Mouse (Mus musculus) heart, embryonic 16.5 days (tissue): ENCODE measurements at regions not wholly inside any gene's neighbourhood (a gene's known extent, or its start where the extent isn't known, plus 50 kb on each side); places are given as distances from the start of the nearest gene placed in this dataset.

Experiments used
- ATAC-seq: fragments of 200-750 bp; cut with Nextera tagmentation; replicated peaks from 2 replicates; pipeline ENCODE4 v1.8.0; 2017; ENCODE audit warnings: moderate number of reproducible peaks; ENCODE audit not compliant: insufficient read depth, low FRiP score; ENCODE audit errors: extremely low read depth
- H3K27ac ChIP-seq: fragments of 300-500 bp; sonication (generic); 2 replicates; pipeline ENCODE4 v1.5.1; 2014; ENCODE audit warnings: mild to moderate bottlenecking, low read length, control low read depth, moderate library complexity
- H3K27me3 ChIP-seq: fragments of 300-500 bp; sonication (generic); 2 replicates; pipeline ENCODE4 v1.6.1; 2014; ENCODE audit warnings: low read length, mixed read lengths; ENCODE audit not compliant: control insufficient read depth, insufficient read depth
- H3K36me3 ChIP-seq: fragments of 300-500 bp; sonication (generic); 2 replicates; pipeline ENCODE4 v1.6.1; 2014; ENCODE audit not compliant: control insufficient read depth, insufficient read depth
- H3K4me1 ChIP-seq: fragments of 300-500 bp; sonication (generic); 2 replicates; pipeline ENCODE4 v1.6.1; 2014; ENCODE audit warnings: low read length, mixed read lengths; ENCODE audit not compliant: control insufficient read depth, insufficient read depth
- H3K4me2 ChIP-seq: fragments of 300-500 bp; sonication (generic); 2 replicates; pipeline ENCODE4 v1.6.1; 2014; ENCODE audit warnings: low read depth, mild to moderate bottlenecking, control low read depth, low read length
- H3K4me3 ChIP-seq: fragments of 300-500 bp; sonication (generic); 2 replicates; pipeline ENCODE4 v1.5.1; 2014; ENCODE audit warnings: mild to moderate bottlenecking, control low read depth, low read length
- H3K9ac ChIP-seq: fragments of 300-500 bp; sonication (generic); 2 replicates; pipeline ENCODE4 v1.6.1; 2014; ENCODE audit warnings: low read length, control low read depth
- H3K9me3 ChIP-seq: fragments of 300-500 bp; sonication (generic); replicated peaks from 2 replicates; pipeline ENCODE4 v1.6.1; 2016; ENCODE audit warnings: low read length; ENCODE audit not compliant: control insufficient read depth
- WGBS: fragments of 180-500 bp; shearing (Covaris S2); extraction: QIAGEN DNeasy Blood & Tissue Kit; methylation state at CpG from one replicate; pipeline ENCODE4 v1.1.7; 2014; 5-methylcytosine and 5-hydroxymethylcytosine counted together

DNA sequence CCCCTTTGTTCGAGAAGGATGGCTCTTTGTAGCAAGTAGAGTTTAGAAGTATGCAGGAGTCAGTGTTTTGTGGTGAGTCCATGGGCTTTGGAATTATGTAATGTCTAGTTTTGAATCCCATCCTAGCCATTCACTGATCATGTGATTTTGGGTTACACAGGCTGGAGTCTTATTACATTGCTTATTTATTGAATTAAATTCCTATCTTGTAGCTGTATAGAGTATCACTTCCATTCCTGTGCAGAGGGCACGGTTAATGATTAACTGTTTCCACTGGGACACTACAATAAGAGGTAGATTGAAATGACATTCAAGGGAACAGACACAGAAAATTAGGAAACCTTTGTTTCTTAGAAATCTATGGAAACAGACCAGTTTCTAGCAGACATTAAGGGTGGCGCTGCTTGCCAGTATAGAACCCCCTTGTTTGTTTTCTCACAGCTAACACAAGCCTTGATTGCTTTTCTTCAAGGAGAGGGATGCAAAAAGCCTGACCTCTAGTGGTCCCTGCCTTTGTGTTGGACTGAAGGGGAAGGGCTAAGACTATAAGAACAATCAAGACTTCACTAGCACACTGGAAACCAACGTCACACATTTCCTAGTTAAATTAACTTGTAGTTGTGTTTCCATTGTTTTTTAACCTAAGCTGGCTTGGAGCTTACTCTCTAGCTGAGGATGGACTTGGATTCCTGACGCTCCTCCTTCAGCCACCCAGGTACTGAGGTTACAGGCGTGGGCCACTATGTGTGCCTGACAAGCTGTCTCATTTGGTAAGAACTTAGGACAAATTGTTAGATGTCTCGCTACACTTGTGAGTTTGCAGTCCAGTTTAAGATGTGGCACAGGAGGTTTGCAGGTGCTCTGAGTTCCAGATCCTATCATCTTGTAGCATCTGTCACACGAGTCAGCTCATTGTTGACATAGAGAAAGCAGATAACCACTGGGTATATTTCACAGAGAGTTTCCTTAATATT lies 219.1 kb upstream of the Tprg start:
- no peaks in the 10 kb centered on the region for H3K27me3 ChIP-seq
- no peaks in the 10 kb centered on the region for H3K36me3 ChIP-seq
- WGBS, result 41% methylated on average over 8 of the region's 8 CpGs
- no peak overlapping the region for H3K4me3 ChIP-seq
- peaks cover 9% of the 10 kb centered on the region for H3K4me1 ChIP-seq
- no peak for ATAC-seq
- H3K9ac ChIP-seq, result no peak overlapping the region
- no peak overlapping the region for H3K27ac ChIP-seq
- H3K4me2 ChIP-seq, result no peak overlapping the region
- H3K9me3 ChIP-seq, result no peaks in the 10 kb centered on the region

- Histone ChIP-seq H3K9me3 (no peaks in the 10 kb centered on the region), H3K9ac (no peak overlapping the region), H3K4me3 (no peak overlapping the region), H3K4me2 (no peak overlapping the region), H3K27me3 (no peaks in the 10 kb centered on the region), H3K4me1 (no peaks in the 10 kb centered on the region), H3K36me3 (no peaks in the 10 kb centered on the region), H3K27ac (no peak overlapping the region)
- no peak for ATAC-seq
- WGBS, result 88% methylated on average over 6 of the region's 6 CpGs
Measured at GRCm38 (mm10) chr16:25080811-25081210, 205.8 kb upstream of the Tprg start.

DNA sequence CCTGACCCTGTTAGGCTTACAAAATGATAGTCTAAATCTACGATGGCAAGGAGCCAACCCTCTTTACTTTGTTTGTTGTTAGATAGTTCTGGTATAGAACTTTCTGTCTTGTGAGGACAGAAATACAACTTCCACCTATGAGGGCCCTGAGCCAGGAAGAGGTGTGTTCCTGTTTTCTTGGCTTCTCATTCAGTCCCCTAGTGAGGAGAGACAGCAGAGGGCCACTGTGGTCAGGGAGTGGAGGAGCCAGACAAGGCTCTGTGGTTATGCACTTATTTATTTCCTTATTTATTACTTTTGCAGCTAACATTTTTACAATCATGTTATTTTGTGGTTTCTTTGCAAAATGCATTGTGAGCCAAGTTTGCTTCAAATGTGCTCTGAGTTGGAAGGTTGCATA lies 202.9 kb upstream of the Tprg start:
- Histone ChIP-seq H3K4me2 (no peak overlapping the region), H3K27me3 (no peaks in the 10 kb centered on the region), H3K9me3 (no peaks in the 10 kb centered on the region), H3K36me3 (no peaks in the 10 kb centered on the region), H3K27ac (no peak overlapping the region), H3K4me3 (no peak overlapping the region), H3K9ac (no peak overlapping the region), H3K4me1 (no peaks in the 10 kb centered on the region)
- ATAC-seq, result no peak
- WGBS, result 64% methylated on average over 1 of the region's 1 CpGs

- no peaks in the 10 kb centered on the region for H3K27me3 ChIP-seq
- WGBS, result 72% methylated on average over 10 of the region's 10 CpGs
- H3K36me3 ChIP-seq, result no peaks in the 10 kb centered on the region
- no peak overlapping the region for H3K27ac ChIP-seq
- no peak overlapping the region for H3K4me2 ChIP-seq
- H3K4me1 ChIP-seq, result no peaks in the 10 kb centered on the region
- H3K9ac ChIP-seq, result no peak overlapping the region
- H3K4me3 ChIP-seq, result no peak overlapping the region
- ATAC-seq, result no peak
- H3K9me3 ChIP-seq, result no peaks in the 10 kb centered on the region
Measured at GRCm38 (mm10) chr16:25087741-25088648, 198.6 kb upstream of the Tprg start.

GRCm38 (mm10) chr16:25088649-25089019 lies 198.0 kb upstream of the Tprg start:
- Histone ChIP-seq H3K4me3 (no peak overlapping the region), H3K4me1 (no peaks in the 10 kb centered on the region), H3K27me3 (no peaks in the 10 kb centered on the region), H3K9me3 (no peaks in the 10 kb centered on the region), H3K36me3 (no peaks in the 10 kb centered on the region), H3K27ac (no peak overlapping the region), H3K9ac (no peak overlapping the region), H3K4me2 (no peak overlapping the region)
- no peak for ATAC-seq
- 79% methylated on average over 2 of the region's 2 CpGs for WGBS

GRCm38 (mm10) chr16:25104165-25104564 lies 182.5 kb upstream of the Tprg start:
- 67% methylated on average over 2 of the region's 2 CpGs for WGBS
- H3K4me2 ChIP-seq, result no peak overlapping the region
- H3K9ac ChIP-seq, result no peak overlapping the region
- no peaks in the 10 kb centered on the region for H3K27me3 ChIP-seq
- H3K36me3 ChIP-seq, result no peaks in the 10 kb centered on the region
- no peak for ATAC-seq
- 0 out of 2 replicates have a peak, but pooled peaks cover under 1% of the 10 kb centered on the region for H3K9me3 ChIP-seq
- H3K27ac ChIP-seq, result no peak overlapping the region
- no peaks in the 10 kb centered on the region for H3K4me1 ChIP-seq
- H3K4me3 ChIP-seq, result no peak overlapping the region

DNA sequence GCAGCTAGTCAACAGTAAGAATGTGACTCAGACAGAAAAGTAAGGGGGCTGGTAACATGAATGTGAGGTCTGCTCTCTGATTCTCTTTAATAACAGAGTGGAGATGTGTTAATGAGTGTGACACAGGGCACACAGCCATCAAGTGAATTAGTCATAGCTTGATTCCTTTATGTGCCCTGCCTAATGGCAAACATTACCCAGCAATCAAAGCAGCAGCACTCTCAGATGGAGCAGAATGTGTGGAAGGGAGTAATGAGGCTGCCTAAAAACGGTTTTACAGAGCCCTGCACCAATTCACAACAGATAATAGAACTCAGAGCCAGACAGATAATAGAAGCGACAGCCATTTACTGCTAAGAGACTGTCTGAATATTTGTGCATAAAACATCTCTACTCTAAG lies 182.0 kb upstream of the Tprg start:
- Histone ChIP-seq H3K4me1 (no peaks in the 10 kb centered on the region), H3K27ac (no peak overlapping the region), H3K9ac (no peak overlapping the region), H3K4me3 (no peak overlapping the region), H3K36me3 (no peaks in the 10 kb centered on the region), H3K4me2 (no peak overlapping the region), H3K27me3 (no peaks in the 10 kb centered on the region), H3K9me3 (no peaks in the 10 kb centered on the region)
- no peak for ATAC-seq
- WGBS, result 42% methylated on average over 2 of the region's 2 CpGs

- peaks cover 2% of the 10 kb centered on the region; the same call in 1 of the 2 replicates for H3K9me3 ChIP-seq
- no peaks in the 10 kb centered on the region for H3K27me3 ChIP-seq
- H3K4me3 ChIP-seq, result no peak overlapping the region
- H3K4me1 ChIP-seq, result no peaks in the 10 kb centered on the region
- H3K36me3 ChIP-seq, result no peaks in the 10 kb centered on the region
- H3K27ac ChIP-seq, result no peak overlapping the region
- no peak for ATAC-seq
- H3K9ac ChIP-seq, result no peak overlapping the region
- no peak overlapping the region for H3K4me2 ChIP-seq
- 46% methylated on average over 4 of the region's 4 CpGs for WGBS
Measured at GRCm38 (mm10) chr16:25140164-25140563, 146.5 kb upstream of the Tprg start.

DNA sequence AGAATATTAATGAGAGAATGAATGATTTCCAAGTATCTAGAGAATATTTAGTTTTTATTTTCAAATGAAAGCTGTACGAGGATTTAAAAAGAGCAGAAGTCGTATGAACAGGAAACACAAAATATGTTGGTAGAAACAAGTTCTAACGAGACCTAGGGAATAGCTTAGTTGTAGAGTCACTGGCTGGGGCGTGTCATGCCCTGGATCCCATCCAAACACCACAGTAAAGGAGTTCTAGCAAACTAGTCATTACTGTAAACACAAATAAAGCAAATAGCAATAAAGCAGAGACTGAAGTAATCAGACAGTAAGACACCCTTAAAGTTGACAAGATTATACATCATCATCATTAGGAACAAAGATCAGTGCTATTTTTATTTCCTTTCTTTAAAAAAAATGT lies 139.1 kb upstream of the Tprg start:
- Histone ChIP-seq H3K9me3 (no peaks in the 10 kb centered on the region), H3K9ac (no peak overlapping the region), H3K4me1 (no peaks in the 10 kb centered on the region), H3K36me3 (no peaks in the 10 kb centered on the region), H3K27me3 (no peaks in the 10 kb centered on the region), H3K4me2 (no peak overlapping the region), H3K4me3 (no peak overlapping the region), H3K27ac (no peak overlapping the region)
- 71% methylated on average over 4 of the region's 4 CpGs for WGBS
- ATAC-seq, result no peak
